Mouse (Mus musculus) thymus, adult 2 months (tissue): Measurements from ENCODE around the gene Gm10271.

Source experiments
- CTCF ChIP-seq: fragments of 200-500 bp; IDR thresholded peaks from 2 replicates; pipeline ENCODE4 v1.5.1; 2012; ENCODE audit warnings: mild to moderate bottlenecking, control low read depth, low read length, moderate library complexity, borderline replicate concordance; ENCODE audit not compliant: control insufficient read depth, poor library complexity, insufficient read depth; ENCODE audit errors: extremely low read depth
- POLR2A ChIP-seq: fragments of 200-500 bp; IDR thresholded peaks from 2 replicates; pipeline ENCODE4 v1.6.1; 2012; ENCODE audit warnings: mild to moderate bottlenecking, low read length, control low read depth, moderate library complexity; ENCODE audit not compliant: control insufficient read depth, poor library complexity, insufficient read depth; ENCODE audit errors: extremely low read depth

DNA sequence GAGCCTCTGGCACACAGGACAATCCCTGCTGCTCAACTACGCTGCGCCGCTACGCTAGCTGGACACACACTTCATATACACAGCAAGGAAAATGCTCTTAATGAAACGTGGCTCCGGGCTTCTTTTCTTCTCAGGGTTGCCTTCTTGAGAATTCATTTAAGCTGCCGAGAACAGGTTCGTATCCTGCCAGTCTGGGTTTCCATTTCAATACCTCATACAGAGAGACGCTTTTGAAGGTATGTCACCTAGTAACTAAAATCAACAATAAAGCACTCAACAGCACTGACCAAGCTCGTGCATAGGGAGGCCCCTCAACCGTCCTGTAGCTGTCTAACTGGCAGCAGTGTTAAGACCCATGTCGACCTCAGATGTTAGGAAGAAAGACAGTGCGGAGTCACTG is 40.0 kb downstream of the Gm10271 start:
- TF ChIP-seq POLR2A (no peak), CTCF (no peak)
